Mouse (Mus musculus) heart, postnatal 14 days (tissue): ENCODE measurements at regions not wholly inside any gene's neighbourhood (a gene's known extent, or its start where the extent isn't known, plus 50 kb on each side); places are given as distances from the start of the nearest gene placed in this dataset.
A peak's percentile ranks its signal among the peaks of the same experiment; 100 is the strongest.

Experiments used
- DNase-seq, 2 experiments: peaks; one replicate each; pipeline ENCODE4 v3.0.0; 2021 to 2022
- intact Hi-C: fragments of 180-260 bp; cut with DNase I; formaldehyde crosslinking; loops from one replicate; pipeline ENCODE4 v1.15.1; 2025

DNA sequence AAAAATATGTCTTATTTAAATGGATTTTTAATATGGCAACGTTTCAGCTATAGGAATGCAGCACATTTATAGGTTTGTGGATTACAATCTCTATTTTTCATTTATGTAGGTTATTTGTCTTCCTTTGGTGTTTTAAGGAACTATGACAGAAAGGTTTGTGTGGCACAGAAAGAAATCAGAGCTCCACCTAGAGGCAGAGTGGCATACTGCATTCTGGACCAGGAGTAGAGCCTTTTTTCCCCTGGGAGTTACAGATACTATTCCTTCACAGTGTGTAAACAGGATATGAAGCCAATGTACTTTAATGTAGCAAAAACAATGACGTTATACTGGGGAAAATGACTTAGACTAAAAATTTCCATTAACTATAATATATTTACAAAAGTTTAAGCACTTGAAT, 94.9 kb upstream of the St8sia4 start:
- DNase-seq, result peak; percentile 74 to 78
- intact Hi-C loops, result loop anchor here (2.0 to 5.0 kb wide), 3 partner anchors 95 to 450 kb away; partner anchors contain the start of genes Fam174a and St8sia4

DNA sequence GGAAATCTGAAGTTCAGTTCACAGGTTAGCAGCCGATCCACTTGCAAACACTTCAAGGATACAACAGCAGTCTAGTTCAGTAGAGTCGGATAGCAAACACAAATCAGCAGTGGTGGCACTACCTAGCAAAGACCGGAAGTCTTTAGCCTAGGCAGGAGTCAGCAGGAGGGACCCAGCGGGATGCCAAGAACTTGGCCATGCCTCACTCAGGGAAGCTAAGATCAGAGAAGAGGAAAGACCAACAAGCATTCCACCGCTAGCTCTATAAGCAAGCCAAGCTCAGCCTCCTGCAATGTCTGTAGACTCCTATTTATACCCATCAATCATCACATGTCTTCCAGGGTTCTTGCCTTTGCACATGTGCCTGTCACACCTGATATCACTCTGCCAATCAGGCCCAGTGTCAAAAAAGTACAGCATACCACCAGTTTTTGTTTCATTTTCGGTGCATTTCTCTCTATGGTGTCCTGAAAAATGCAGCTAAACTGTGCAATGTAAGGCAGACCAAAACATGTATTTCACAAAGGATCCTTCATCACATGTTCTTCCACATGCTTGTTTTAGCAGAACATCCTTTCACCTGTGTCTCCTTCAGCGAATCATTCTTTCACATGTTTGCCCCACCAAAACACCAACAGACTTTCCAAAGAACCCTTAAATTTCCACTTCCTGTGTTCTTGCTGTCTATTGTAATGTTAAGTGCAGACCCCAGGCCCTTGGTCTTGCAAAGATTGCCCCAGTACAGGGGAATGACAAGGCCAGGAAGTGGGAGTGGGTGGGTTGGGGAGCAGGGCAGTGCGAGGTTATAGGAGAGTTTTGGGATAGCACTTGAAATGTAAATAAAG, 86.9 kb upstream of the St8sia4 start:
- no peak for DNase-seq
- intact Hi-C loops, result no loop called here

GRCm38 (mm10) chr1:95753517-95753916, 86.1 kb upstream of the St8sia4 start:
- no peak for DNase-seq
- intact Hi-C loops, result no loop called here

DNA sequence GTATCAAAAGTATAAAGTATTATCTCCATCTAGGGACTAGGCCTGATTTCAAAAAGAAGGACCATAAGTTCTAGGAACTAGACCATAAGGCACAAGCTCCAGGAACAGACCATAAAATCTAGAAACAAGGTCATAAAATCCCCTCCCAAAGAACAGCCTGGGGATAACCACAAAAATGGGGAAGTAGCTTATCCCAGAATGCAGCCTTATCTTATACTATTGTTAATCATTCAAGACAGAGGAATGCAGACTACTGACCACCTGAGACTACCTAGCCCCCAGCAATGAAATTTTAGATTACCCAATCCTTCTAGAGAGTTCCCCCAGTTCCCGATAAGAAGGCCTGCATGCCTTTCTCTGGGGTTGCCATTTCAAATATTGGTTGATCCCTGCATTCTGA, 81.6 kb upstream of the St8sia4 start:
- intact Hi-C loops, result no loop called here
- DNase-seq, result no peak

- no peak for DNase-seq
- intact Hi-C loops, result no loop called here
Measured at GRCm38 (mm10) chr1:95747287-95747686, 79.9 kb upstream of the St8sia4 start.

DNA sequence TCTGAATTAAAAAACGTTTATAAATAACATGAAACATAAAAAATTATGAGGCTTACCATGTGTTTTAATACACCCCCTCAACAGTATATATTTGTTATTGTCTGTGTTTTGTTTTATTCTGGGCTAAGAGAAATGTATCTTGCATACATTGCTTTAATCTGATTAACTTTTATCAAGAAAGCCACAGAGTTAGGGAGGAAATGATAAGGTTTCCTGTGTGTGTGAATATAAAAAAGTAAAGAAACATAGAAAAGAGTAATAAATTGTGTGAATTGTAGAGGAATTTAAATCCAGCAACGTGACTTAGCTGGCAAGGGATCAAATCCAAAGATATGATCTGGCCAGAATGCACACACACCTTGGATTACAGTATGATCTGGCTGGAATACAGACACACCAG, 77.1 kb upstream of the St8sia4 start:
- no peak for DNase-seq
- intact Hi-C loops, result no loop called here

- intact Hi-C loops, result no loop called here
Measured at GRCm38 (mm10) chr1:95743334-95743733, 76.0 kb upstream of the St8sia4 start.

DNA sequence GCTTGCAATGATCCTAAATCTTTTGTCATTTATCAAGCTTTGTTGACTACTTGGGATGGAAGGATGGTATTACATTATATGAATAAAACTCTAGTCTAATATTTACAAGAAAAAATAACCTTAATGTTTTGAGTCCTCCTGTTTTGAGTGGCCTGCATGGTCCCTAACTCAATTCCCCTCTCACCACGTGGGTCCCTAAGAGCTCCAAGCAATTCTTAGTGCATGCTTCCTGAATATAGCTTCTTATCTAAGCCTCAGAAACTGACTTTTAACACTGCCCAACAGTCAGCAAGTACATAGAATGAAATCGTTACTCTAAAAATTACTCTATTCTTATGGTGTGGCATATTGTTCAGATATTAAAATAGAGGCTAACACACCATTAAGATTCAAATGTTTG, 52.1 kb upstream of the St8sia4 start:
- DNase-seq, result no peak
- intact Hi-C loops, result no loop called here

More at GRCm38 (mm10) chr1:95743334-95743733, 76.0 kb upstream of the St8sia4 start:
- no peak for DNase-seq

- intact Hi-C loops, result no loop called here
- no peak for DNase-seq
Measured at GRCm38 (mm10) chr1:95718794-95719193, 51.4 kb upstream of the St8sia4 start.
